Mouse (Mus musculus) ES-Bruce4 (cell line): ENCODE results near the gene Nox1. TPM values are rescaled to one million over a fixed set of nuclear protein-coding genes. Genes with fewer than 3 reads are reported as not detected.

Experiments
- H3K27ac ChIP-seq: 2 replicates; pipeline ENCODE4 v1.5.1; 2012; ENCODE audit warnings: low read length, inconsistent platforms; ENCODE audit not compliant: insufficient read depth
- H3K27me3 ChIP-seq: 2 replicates; pipeline ENCODE4 v1.6.1; 2012; ENCODE audit warnings: mild to moderate bottlenecking, low read length, inconsistent platforms; ENCODE audit not compliant: control insufficient read depth, poor library complexity, insufficient read depth, severe bottlenecking
- H3K36me3 ChIP-seq: 2 replicates; pipeline ENCODE4 v1.6.1; 2012; ENCODE audit warnings: inconsistent platforms, mild to moderate bottlenecking, low read length, moderate library complexity; ENCODE audit not compliant: control insufficient read depth, poor library complexity, insufficient read depth, severe bottlenecking
- H3K4me1 ChIP-seq: one replicate; pipeline ENCODE4 v1.8.1; 2011; ENCODE audit warnings: low read length; ENCODE audit not compliant: control insufficient read depth, insufficient read depth
- H3K4me3 ChIP-seq: 2 replicates; pipeline ENCODE4 v1.5.1; 2011; ENCODE audit warnings: low read depth, mild to moderate bottlenecking, low read length
- H3K9ac ChIP-seq: 2 replicates; pipeline ENCODE4 v1.6.1; 2012; ENCODE audit warnings: low read depth, mild to moderate bottlenecking, inconsistent platforms; ENCODE audit not compliant: poor library complexity, severe bottlenecking
- H3K9me3 ChIP-seq: replicated peaks from 2 replicates; pipeline ENCODE4 v1.6.1; 2012; ENCODE audit warnings: mild to moderate bottlenecking, low read length, inconsistent platforms; ENCODE audit not compliant: control insufficient read depth, poor library complexity, insufficient read depth, severe bottlenecking
- CTCF ChIP-seq: IDR thresholded peaks from one replicate; pipeline ENCODE4 v1.8.1; 2011; ENCODE audit warnings: low read depth, low read length
- EP300 ChIP-seq: IDR thresholded peaks from 2 replicates; pipeline ENCODE4 v1.6.1; 2011; ENCODE audit warnings: low read depth, low read length; ENCODE audit not compliant: insufficient read depth
- POLR2A ChIP-seq: IDR thresholded peaks from one replicate; pipeline ENCODE4 v1.8.1; 2011; ENCODE audit warnings: low read length; ENCODE audit not compliant: insufficient read depth
- polyA plus RNA-seq: library from polyadenylated mRNA; stranded (reverse); fragments of >200 nt; gene quantifications from 2 replicates; pipeline ENCODE4 v1.2.4, GENCODE M21; 2011; ENCODE audit warnings: low read depth; ENCODE audit not compliant: missing spikeins, insufficient read depth, insufficient read length

Gene Nox1
- not detected in 2 replicates for polyA plus RNA-seq

DNA sequence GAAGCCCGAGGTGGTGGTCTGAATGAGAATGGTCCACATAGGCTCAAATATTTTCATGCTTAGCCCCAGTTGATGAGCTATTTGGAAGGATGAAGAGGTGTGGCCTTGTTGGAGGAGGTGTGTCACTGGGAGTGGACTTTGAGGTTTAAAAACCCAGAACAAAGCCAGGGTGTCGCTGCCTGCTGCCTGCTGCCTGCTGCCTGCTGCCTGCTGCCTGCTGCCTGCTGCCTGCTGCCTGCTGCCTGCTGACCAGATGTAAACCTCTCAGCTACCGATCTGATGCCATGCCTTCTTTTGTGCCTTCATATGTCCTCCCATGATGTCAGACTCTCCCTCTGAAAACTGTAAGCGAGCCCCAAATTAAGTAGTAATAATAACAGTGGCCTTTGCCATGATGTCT lies at the start of gene Nox1:
Gene Nox1 (minus strand): TSS at position 101 of the 400 bp plus-strand sequence.
- Histone ChIP-seq H3K27ac (no peak within 1 kb of the TSS), H3K9me3 (no peaks in the 10 kb centered on the region), H3K36me3 (no peaks in the 10 kb centered on the region), H3K4me3 (no peak within 1 kb of the TSS), H3K4me1 (no peaks in the 10 kb centered on the region), H3K9ac (no peak within 1 kb of the TSS), H3K27me3 (no peaks in the 10 kb centered on the region)
- TF ChIP-seq EP300 = no peak

- Histone ChIP-seq H3K9ac (no peak overlapping the region), H3K4me3 (no peak overlapping the region), H3K27me3 (no peaks in the 10 kb centered on the region), H3K27ac (no peak overlapping the region), H3K4me1 (no peaks in the 10 kb centered on the region), H3K36me3 (no peaks in the 10 kb centered on the region; the same call in 1 of the 2 replicates), H3K9me3 (no peaks in the 10 kb centered on the region)
- no peak for TF ChIP-seq POLR2A
- TF ChIP-seq CTCF = no peak
- no peak for TF ChIP-seq EP300
Observed at GRCm38 (mm10) chrX:134262129-134262528, 40.4 kb upstream of the Nox1 start.

- TF ChIP-seq CTCF (no peak), POLR2A (no peak)
- H3K27ac ChIP-seq = no peak overlapping the region
- no peaks in the 10 kb centered on the region for H3K27me3 ChIP-seq
- H3K4me3 ChIP-seq = no peak overlapping the region
- no peak overlapping the region for H3K9ac ChIP-seq
- no peaks in the 10 kb centered on the region; the same call in 1 of the 2 replicates for H3K36me3 ChIP-seq
- no peaks in the 10 kb centered on the region for H3K9me3 ChIP-seq
- H3K4me1 ChIP-seq = no peaks in the 10 kb centered on the region
Observed at GRCm38 (mm10) chrX:134261191-134261590, 39.4 kb upstream of the Nox1 start.

DNA sequence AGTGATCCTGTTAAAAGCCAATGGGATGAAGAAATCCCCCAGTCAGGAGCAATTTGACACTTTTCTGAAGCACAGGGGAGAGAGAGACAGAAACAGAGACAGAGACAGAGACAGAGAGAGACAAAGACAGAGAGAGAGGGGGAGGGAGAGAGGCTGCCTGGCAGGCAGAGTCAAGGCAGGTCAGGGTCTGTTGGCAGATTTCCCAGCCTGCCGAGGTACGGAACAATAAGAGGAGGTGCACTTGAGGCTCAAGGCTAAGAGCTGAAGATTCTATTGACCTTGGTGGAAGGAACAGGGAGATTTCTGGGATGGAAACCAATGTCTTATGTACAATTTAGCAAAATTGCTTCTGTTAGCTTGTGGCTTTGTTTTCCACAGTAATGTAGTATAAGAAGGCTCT lies 26.4 kb upstream of the Nox1 start:
- Histone ChIP-seq H3K27ac (no peak overlapping the region), H3K27me3 (no peaks in the 10 kb centered on the region), H3K36me3 (no peaks in the 10 kb centered on the region), H3K9ac (no peak overlapping the region), H3K4me1 (no peaks in the 10 kb centered on the region), H3K4me3 (no peak overlapping the region), H3K9me3 (no peaks in the 10 kb centered on the region)
- TF ChIP-seq POLR2A = no peak
- no peak for TF ChIP-seq CTCF
- TF ChIP-seq EP300 = no peak

GRCm38 (mm10) chrX:134245946-134246345 lies 24.2 kb upstream of the Nox1 start:
- no peaks in the 10 kb centered on the region for H3K4me1 ChIP-seq
- H3K27me3 ChIP-seq = no peaks in the 10 kb centered on the region
- no peaks in the 10 kb centered on the region for H3K9me3 ChIP-seq

DNA sequence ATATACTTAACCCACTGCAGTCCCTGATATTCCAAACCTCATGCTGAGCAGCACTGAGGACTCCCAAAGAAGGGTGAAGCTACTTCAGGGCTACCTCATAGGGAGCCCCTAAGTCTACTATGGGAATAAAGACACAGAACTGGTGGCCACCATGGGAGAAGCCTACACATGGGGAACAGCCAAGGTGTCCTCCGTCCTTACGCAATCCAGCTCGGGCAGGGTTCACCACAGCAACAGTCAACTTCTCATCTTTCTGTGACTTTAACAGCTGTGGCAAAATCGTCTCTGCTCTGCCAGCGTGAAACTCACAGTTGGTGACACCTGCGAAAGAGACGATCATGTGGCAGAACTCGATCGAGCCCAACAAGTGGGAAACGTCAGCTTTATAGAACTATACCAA lies 16.5 kb upstream of the Nox1 start:
- H3K4me3 ChIP-seq = no peak overlapping the region
- H3K9me3 ChIP-seq = no peaks in the 10 kb centered on the region
- H3K36me3 ChIP-seq = no peaks in the 10 kb centered on the region
- H3K27me3 ChIP-seq = no peaks in the 10 kb centered on the region
- no peak overlapping the region for H3K9ac ChIP-seq
- H3K27ac ChIP-seq = no peak overlapping the region
- TF ChIP-seq CTCF (no peak), POLR2A (no peak), EP300 (no peak)
- no peaks in the 10 kb centered on the region for H3K4me1 ChIP-seq

More at GRCm38 (mm10) chrX:134245946-134246345, 24.2 kb upstream of the Nox1 start:
- no peak overlapping the region for H3K4me3 ChIP-seq
- H3K36me3 ChIP-seq = no peaks in the 10 kb centered on the region
- TF ChIP-seq EP300 (no peak), CTCF (no peak), POLR2A (no peak)
- H3K9ac ChIP-seq = no peak overlapping the region
- no peak overlapping the region for H3K27ac ChIP-seq
